Mouse (Mus musculus) neutrophil, adult 65 days (primary cell): Measurements from ENCODE around the gene Slc8b1. TPM values are rescaled to one million over a fixed set of nuclear protein-coding genes. Genes with fewer than 3 reads are reported as not detected.

ENCODE experiments used
- total RNA-seq: library from RNA; stranded (reverse); gene quantifications from 2 replicates; pipeline ENCODE4 v1.2.4, GENCODE M21; 2023

Slc8b1 gene
- total RNA-seq: 145 and 150 TPM in 2 replicates

DNA sequence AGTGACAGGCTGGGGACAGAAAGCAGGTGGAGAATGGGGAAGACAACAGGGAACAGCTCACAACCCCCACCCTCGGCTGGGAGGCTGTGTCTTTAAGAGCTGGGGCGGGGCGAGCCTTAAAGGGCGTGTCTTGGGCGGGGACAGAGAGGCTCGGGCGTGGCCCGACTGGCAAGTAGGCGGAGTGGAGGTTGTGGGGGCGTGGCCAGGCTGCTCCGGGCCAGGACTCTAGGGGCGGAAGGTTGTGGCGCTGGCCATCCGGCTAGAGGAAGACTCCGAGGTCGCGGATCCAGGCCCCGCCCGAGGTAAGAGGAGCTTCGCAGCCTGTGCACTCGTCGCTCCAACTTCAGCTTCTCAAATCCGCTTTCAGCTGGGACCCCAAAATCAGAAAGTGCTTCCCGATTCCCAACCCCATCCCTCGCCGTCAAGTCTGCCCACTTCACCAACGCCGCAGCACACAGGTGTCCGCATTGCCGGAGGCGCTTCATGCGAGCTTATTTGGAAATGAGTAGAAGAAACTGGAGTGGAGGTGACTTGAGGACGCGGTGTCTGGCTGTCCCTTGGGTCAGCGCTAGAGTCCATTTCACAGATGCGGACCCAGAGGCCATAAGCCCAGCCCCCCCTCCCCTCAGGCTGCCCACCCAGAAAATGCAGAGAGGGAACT lies at the start of gene Slc8b1:
Slc8b1 (plus strand) TSS at position 187 of the 661 bp plus-strand sequence.

DNA sequence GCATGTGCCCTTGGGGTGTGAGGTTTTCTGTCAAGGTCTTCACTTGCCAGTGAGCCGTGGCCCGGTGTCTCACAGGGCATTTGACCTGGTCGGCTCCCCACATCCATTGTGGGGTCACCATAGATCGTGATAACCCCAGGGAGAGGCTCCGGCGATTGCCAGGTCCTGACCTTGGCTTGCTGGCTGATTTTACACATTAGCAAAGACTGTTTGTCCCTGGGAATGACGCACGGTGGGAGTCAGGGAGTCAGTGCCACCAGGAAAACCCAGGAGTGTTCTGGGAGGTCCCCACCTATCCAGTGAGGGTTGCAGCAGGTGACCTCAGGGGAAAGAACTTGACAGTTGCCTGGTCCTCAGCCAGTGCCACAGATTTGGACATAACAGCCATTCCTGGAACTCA lies 38.2 kb upstream of the Slc8b1 start, which contains the start of gene Sdsl:
Sdsl (minus strand) TSS at position 41 of the 400 bp plus-strand sequence.

DNA sequence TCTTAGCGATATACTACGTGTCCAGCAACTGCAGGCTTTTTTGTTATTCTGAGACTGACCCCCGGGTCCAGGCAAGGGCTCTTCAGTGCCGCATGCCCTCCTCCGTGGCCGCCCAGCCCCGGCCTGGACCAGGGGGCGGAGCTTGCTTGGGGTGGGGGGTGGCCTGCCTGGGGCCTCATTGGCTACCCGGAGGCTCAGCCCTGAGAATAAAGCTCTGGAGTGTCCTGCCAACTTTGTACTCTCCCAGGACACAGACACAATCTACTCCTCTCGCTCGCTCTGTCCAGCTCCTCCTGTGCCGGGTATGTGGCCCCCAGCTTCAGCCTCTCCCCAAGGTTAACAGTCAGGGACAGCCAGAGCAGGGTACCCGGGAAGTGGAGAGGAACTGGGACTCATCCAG lies 34.7 kb upstream of the Slc8b1 start, which contains the start of gene Sds:
Sds (plus strand) TSS at position 231 of the 400 bp plus-strand sequence.

DNA sequence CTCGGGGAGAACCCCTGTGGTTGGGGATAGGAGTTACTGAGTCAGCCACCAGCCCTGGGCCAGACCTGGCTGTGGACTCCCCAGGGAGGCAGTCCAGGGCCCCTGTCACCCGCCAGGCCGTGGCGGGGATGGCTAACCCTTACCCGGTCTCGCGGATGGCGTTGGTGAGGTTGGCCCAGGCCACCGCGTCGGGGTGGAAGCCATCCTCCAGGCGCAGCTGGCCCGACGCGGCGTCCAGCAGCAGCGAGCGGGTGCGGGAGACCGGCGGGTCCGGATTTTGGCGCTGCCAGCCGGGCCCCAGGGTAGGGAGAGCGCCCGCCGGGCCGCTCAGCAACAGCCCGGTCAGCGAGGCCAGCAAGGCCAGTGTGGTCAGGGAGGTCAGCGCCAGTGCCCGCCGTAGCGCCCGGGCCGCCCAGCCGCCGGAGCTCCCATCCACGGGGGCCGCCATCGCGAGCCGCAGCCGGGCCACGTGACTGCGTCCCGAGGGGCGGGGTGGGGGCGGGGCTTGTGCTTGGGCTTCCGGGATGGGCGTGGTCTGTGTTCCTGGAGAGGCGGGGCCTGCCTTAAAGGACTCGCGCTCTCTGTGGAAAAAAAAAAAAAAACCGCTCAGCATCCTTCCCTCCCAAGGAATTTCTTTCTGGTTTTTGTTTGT lies 7.7 kb upstream of the Slc8b1 start, which contains the start of gene Plbd2:
Plbd2 (minus strand) TSS at position 482 of the 652 bp plus-strand sequence.

Other genes starting within 250 kb of the Slc8b1 start
- gene Lhx5, start 79.5 kb upstream of the Slc8b1 start, total RNA-seq: not detected in 2 replicates
- 0.27 and 0.63 TPM in 2 replicates for gene Sdsl, start 38.4 kb upstream of the Slc8b1 start, total RNA-seq
- gene Sds, start 34.6 kb upstream of the Slc8b1 start, total RNA-seq: not detected in 2 replicates
- gene Plbd2, start 7.5 kb upstream of the Slc8b1 start, total RNA-seq: 14.1 and 17.7 TPM in 2 replicates
- gene Tpcn1, start 77.5 kb downstream of the Slc8b1 start, total RNA-seq: 36.3 and 43.6 TPM in 2 replicates
- gene Iqcd, start 77.8 kb downstream of the Slc8b1 start, total RNA-seq: not detected in 2 replicates
- gene Rita1, start 101.4 kb downstream of the Slc8b1 start, total RNA-seq: 1.0 and 1.7 TPM in 2 replicates
- 50.8 and 56.9 TPM in 2 replicates for gene Ddx54, start 101.6 kb downstream of the Slc8b1 start, total RNA-seq
- not detected in 2 replicates for gene Cfap73, start 123.1 kb downstream of the Slc8b1 start, total RNA-seq
- 0.66 and 1.3 TPM in 2 replicates for gene Rasal1, start 137.6 kb downstream of the Slc8b1 start, total RNA-seq
- 0.43 and 0.76 TPM in 2 replicates for gene Dtx1, start 200.8 kb downstream of the Slc8b1 start, total RNA-seq
- 4.9 and 8.2 TPM in 2 replicates for gene Oas2, start 238.7 kb downstream of the Slc8b1 start, total RNA-seq